Mouse (Mus musculus): ENCODE results near the gene Pbp2.

- no peak for TF ChIP-seq CTCF (IDR thresholded peaks at IDR 0.05; ENCODE audit: low read depth)
- TF ChIP-seq EP300 (optimal IDR thresholded peaks at IDR 0.05), result no peak
Observed at GRCm38 (mm10) chr6:135296267-135296666, 13.9 kb downstream of the Pbp2 start.
